Mouse (Mus musculus) bone marrow, adult 2 months (tissue): ENCODE results near the gene Nfam1.

Experiments used
- CTCF ChIP-seq: fragments of 200-500 bp; IDR thresholded peaks from 2 replicates; pipeline ENCODE4 v1.5.1; 2011; ENCODE audit warnings: low read length, control low read depth; ENCODE audit not compliant: control insufficient read depth, insufficient read depth
- POLR2A ChIP-seq: fragments of 200-500 bp; IDR thresholded peaks from 2 replicates; pipeline ENCODE4 v1.6.1; 2011; ENCODE audit warnings: low read depth, mild to moderate bottlenecking, control low read depth, low read length, borderline replicate concordance; ENCODE audit not compliant: control insufficient read depth

- TF ChIP-seq CTCF (no peak), POLR2A (no peak)
Observed at GRCm38 (mm10) chr15:82954034-82954433, 79.1 kb downstream of the Nfam1 start.
